Mouse (Mus musculus) lung, adult 18-20 months (tissue): ENCODE data around the gene Tmem217.
A peak's percentile ranks its signal among the peaks of the same experiment; 100 is the strongest.
"Not testable (repeated sequence)": the region's sequence is repeated elsewhere in the genome, so short reads cannot be mapped to it uniquely, and the experiment has no call there.

Experiments
- DNase-seq, 2 experiments: peaks; one replicate each; pipeline ENCODE4 v3.0.0; 2022; ENCODE audit warnings: mixed read lengths in 2 of 2

Gene Tmem217

DNA sequence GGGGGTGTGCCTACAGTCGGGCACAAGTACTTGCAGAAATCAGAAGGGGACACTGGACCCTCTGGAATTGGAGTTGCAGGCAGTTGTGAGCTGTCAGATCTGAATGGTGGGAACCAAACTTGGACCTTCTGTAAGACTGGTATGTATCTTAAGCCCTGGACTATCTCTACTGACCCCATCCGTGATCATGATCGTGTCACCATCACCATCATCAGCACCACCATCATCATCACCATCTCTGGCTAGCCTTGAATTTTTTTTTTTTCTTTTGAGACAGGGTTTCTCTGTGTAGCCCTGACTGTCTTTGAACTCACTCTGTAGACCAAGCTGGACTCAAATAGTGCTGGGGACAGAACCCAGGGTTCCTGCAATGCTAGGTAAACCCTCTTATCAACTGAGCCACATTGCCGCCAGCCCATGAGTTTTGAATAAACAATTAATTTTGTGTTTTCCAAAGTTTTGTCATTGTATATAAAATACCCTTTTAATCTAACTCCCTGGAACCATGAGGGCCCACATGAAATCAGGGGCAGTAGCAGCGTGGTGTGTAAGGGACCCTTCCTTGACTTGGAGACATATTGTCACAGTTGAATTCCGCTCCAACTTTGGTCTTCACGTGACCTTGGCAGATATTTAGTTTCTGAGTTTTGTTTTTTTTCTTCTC is 50.0 kb downstream of the Tmem217 start:
- no peak for DNase-seq

DNA sequence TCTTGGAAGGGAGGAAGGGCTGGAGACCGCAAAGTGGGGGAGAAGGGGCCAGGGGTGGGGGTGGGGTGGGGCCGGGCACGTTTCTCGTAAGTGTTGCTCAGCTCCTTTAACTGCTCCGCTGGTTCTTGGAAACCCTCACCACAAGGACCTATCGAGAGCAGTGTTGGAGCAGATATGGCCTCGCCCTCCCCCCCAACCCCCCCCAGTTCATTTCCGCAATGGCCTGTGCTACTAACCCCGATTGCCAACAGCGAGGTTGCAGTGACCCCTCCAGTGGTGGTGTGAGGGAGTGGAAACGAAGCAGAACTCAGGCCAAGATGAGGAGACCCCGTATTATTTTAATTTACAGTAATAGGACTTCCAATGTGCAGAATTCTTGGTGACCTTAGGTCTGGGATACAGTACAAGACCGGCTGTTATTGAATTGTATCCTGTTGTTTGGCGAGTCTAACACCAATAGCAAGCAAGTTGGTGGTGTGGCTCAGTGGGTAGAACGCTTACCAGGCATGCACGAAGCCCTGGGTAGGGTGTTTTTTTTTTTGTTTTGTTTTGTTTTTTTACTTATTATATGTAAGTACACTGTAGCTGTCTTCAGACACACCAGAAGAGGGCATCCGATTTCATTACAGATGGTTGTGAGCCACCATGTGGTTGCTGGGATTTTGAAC is 51.2 kb downstream of the Tmem217 start:
- DNase-seq: peak; percentile 19 to 37

- no peak for DNase-seq
Observed at GRCm38 (mm10) chr17:29500243-29500740, 51.9 kb downstream of the Tmem217 start.

DNA sequence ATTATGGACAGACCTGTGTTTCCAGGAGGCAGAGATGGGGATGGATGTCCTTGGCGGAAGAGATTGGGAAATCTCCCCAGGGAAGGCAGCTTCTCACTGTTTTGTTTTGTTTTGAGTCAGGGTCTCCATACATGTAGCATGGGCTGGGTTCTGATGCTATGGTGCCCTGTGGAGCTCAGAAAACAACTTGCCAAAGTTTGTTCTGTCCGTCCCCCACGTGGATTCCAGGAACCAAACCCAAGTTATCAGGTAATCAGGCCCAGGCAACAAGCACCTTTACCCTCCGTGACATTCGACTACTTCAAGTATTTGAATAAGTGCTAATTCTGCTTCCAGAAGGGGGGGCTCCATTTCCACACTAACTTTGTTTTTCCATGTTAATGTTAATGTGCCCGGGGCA is 52.7 kb downstream of the Tmem217 start:
- no peak for DNase-seq

DNA sequence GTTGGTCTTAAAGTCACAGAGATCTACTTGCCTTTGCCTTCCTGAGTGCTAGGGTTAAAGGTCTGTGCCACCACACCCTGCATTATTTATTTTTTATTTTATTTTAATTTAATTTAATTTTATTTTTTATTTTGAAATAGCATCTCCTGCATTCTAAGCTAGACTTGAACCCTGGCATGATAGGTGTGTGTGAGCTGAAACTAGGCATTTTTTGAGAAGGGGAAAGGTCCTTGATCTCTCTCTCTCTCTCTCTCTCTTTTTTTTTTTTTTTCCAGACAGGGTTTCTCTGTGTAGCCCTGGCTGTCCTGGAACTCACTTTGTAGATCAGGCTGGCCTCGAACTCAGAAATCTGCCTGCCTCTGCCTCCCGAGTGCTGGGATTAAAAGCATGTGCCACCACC is 53.2 kb downstream of the Tmem217 start:
- not testable (repeated sequence) for DNase-seq

DNA sequence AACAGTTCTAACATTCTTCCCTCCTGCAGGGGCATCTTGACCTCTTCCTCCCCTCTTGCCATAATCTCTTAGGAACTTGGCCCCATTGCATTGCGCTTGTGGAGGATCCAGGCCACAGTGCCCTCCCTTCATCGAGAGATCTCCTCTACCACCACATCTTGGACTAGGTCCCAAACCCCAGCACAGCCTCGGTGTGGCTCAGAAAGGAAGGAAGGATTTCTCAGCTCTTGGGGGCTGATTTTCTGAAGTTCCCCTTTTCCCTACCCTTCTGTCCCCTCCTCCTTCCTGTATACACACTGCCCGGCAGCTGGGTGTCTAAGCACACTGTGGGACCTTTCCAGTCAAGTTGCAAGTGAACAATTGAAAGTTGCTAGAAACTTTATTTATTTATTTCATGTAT is 54.2 kb downstream of the Tmem217 start:
- DNase-seq: peak; percentile 55 to 56

DNA sequence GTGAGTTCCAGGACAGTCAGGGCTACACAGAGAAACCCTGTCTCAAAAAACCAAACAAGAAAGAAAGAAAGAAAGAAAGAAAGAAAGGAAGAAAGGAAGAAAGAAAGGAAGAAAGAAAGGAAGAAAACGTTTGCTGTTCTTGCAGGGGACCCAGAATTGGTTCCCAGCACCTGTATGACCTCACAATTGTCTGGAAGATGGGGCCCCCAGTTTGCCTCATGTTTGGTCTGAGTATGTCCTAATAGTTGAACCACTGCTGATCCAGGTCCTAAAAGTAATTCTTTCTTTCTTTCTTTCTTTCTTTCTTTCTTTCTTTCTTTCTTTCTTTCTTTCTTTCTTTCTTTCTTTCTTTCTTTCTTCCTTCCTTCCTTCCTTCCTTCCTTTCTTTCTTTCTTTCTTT is 54.7 kb downstream of the Tmem217 start:
- DNase-seq: not testable (repeated sequence)

- no peak for DNase-seq
Observed at GRCm38 (mm10) chr17:29497071-29497354, 55.2 kb downstream of the Tmem217 start.

DNA sequence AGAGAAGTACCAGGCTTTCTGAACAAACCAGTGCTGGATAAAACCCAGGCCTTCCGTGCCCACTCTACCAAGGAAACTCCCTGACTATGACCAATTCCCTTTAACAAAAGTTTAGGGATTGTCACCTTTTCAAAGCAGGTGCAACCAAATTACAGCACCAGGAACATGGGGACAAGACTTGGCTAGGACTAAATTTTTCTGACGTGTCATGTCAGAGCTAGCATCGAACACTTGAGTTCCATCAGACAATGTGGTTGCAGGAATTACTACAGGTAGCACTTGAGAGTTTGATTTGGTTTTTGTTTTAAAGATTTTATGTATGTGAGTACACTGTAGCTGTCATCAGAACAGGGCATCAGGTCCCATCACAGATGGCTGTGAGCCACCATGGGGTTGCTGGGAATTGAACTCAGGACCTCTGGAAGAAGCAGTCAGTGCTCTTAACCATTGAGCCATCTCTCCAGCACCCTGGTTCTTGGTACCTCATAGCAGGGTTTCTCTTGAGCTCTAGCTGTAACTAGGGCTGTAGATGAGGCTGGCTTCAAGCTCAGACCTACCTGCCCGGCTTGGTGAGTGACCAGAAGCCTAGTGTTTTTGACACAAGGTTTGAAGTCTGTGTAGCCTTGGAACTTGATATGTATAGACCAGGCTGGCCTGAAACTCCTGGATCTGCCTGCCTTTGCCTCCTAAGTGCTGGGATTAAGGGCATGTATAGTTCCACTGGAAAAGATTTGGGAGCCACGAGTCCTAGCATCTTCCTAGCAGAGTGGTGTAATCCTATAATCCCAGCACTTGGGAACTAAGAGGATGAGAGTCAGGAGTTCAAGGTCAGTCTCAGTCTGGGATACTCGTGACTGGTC is 55.7 kb downstream of the Tmem217 start:
- DNase-seq: no peak

DNA sequence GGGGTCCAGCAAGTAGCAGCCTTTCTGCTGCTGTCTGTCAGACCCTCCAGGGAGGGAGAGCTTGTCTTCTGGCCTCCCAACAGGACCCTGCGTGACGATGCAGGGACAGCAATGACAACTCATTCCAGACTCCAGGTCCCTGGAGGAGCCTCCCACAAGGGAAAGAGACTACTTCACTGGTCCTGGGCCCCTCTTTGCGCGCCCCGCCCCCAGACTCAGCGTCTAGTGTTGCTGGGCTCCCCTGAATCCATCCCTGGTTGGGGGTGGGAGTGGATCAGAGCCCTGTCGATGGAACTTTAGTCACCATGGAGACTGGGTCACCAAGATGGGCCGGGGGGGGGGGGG is 57.5 kb downstream of the Tmem217 start:
- no peak for DNase-seq

DNA sequence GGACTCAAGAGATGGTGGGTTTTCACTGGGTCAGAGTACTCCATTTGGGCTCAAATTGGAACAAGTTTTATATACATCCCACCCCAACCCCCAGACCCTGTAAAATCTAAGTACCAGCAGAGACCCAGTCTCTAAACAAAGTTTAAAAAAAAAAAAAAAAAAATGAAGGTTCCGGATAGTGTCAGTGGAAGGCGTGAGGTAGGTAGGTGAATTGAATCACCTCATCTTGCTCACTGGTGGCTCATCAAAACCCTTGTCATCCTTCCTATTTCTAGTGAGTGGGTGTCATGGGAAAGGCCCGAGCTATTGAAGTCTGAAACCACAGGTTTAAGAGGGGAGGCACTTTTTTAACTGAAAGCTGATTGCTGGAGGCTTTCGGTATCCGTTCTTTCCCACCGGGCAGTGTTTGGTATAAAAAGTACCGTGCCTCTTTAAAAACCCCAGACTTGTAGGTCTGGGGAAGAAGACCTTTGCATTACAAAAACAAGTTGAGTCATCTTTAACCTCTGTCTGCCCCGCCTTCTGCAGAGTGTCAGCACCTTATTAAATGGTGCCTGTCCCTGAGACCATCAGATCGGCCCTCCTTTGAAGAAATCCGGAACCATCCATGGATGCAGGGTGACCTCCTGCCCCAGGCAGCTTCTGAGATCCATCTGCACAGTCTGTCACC is 58.0 kb downstream of the Tmem217 start:
- DNase-seq: no peak

- no peak for DNase-seq
Observed at GRCm38 (mm10) chr17:29493461-29493980, 58.7 kb downstream of the Tmem217 start.

DNA sequence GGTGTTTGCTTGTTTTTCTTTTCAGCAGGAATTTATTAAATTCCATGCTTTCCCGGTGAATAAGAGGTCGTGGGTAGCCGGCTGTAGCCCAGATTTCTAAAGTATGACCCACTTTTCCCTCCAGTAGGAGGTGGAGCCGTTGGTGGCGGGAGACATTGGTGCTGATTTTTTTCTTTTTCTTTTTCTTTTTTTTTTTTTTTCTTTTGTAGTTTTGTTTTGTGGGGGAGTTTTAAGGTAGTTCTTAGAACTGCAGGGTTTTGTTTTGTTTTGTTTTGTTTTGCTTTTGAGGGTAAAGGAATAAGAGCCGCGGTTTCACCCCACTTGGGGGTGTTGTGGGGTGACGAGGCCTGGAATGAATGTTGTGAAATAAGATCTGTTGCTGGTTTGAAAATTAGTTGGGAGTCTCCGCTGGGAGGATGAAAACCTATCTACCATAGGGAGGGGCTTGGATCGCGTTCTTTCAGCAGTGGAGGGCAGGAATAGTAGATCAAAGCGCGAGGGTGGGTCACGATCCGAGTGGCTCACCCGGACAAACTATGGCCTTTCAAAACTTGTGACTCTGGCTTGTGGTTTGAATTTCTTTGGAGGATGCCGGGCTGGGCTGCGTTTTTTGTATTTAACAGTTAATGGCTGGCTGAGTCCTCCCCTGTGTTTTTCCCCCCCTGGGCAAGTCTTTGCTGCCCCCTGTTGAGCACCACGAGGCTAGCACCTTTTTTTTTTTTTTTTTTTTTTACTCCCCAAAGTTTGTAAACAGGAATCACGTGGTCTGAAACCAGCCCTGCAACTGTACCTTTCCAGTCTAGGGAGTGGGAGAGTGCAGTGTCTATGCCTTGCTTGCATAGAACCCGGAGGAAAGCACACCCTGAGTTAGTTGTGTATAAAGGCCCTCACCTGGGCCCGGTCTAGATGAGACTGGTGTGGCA is 59.7 kb downstream of the Tmem217 start:
- peak; percentile 77 to 81 for DNase-seq

DNA sequence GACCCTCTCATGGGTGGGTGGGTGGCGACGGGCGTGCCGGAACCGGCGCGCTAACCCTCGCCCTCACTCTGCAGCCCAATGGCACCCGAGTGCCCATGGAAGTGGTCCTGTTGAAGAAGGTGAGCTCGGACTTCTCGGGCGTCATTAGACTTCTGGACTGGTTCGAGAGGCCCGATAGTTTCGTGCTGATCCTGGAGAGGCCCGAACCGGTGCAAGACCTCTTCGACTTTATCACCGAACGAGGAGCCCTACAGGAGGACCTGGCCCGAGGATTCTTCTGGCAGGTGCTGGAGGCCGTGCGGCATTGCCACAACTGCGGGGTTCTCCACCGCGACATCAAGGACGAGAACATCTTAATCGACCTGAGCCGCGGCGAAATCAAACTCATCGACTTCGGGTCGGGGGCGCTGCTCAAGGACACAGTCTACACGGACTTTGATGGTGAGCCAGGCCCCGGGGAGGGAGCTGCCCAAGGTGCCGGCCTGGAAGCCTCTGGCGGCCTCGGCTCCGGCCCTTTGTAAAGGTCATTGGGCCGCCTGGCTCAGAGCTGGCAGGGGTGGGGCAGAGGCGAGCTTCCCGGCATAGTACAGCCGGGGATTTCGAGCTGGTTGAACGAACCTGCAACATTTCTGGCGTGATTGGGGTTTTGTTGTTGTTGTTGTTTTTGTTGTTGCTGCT is 60.5 kb downstream of the Tmem217 start:
- DNase-seq: peak; percentile 73 to 78

DNA sequence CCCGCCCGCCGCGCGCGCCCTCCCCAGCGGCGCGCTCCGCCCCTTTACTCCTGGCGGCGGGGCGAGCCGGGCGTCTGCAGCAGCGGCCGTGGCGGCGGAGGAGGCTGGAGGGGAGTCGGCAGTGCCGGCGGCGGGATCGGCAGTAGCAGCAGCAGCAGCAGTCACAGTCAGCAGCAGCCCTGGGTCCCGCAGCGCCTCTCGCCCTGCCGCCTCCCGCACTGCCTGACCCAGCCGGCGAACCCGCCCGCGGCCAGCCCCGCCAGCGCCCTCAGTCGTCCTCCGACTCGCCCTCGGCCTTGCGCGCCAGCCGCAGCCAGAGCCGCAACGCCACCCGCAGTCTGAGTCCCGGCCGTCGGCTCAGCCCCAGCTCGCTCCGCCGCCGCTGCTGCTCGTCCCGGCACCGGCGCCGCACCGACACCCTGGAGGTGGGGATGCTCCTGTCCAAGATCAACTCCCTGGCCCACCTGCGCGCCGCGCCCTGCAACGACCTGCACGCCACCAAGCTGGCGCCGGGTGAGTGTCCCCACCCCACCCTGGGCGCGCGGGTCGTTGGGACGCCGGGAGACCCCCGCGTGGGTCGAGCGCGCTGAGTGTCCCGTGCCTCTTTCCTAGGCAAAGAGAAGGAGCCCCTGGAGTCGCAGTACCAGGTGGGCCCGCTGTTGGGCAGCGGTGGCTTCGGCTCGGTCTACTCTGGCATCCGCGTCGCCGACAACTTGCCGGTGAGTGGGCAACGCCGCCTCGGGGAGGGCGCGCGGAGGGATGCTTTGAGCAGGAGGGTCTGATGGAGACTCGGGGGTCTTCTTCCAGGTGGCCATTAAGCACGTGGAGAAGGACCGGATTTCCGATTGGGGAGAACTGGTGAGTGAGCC is 61.2 kb downstream of the Tmem217 start, which contains the start of gene Pim1:
Pim1 (plus strand) TSS at position 41 of the 869 bp plus-strand sequence.
- peak; percentile 55 to 58 for DNase-seq

DNA sequence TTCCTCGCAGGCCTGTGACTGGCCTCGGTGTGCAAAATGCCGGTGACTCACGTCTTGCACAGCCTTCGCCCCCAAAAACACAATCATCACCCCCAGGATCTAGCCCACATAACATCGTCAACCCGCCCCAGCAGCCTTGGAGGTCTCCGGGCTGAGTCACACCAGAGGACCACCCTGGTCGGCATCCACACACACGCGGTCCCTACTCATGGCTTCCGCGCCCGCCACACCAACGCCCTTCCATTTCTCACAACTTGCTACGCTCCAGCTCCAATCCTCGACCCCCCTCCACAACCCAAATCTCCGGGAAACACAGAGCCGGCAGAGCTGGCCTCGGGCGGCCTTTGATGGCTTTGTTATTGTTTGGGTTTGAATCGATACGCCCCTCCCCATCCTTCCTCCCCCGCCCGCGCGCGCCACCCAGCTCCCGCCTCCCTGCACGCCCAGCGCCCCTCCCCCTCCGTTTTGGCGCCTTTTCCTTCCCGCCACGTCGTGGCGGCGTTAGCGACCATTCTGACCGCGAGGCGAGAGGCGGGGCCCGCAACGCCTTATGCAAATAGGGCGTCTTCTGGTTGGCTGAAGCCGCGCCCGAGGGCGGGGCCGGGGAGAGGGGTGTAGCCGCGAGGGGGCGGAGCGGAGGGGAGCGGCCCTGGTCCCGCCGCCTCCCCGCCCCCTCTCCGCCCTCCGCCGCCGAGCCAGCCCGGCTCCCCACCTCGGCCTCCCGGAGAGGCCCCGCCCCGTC is 62.0 kb downstream of the Tmem217 start:
- peak; percentile 98 to 99 for DNase-seq

DNA sequence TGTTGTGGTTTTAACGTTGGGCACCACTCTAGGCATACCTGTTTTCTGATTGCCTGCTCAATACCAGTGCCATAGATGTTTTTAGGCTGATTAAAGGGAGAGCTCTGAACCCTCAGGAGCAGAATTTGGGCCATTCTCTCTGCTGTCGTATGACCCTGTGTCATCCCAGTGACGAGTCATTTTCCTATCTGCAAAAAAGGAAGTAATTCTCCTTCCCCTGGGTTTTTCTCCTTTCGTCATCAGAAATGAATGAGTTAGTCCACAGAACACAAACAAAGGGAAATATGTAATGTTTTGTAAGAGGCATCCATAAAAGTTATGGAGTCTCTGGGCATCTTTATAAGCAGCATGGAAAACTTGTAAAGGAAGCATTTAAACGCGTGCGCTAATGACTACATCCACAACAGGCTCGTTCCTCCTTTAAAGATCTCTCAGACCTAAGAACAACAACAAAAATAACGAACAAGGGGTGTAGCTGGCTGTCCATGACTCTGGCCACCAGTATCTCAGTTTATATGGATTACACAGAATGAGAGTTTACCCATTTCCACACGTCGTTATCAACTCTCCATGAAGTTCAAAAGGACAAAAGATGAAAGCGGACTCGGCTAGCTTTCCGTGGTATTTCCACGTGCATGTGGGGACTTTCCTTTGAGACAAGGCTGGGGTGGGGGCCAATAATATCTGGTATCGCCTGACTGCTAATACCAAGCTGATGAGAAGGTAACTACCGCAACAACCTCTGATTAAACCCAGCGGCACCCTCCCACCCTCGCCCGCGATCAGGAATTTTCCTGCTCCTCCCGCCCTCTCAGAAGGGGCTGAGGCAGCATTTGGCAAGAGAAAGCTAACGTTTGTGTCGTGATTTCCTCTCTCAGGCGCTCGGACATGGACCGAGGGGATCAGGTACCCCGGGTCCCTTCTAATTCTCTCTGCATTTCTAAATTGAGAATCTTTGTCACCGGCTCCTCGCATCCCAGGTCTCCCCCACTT is 62.9 kb downstream of the Tmem217 start:
- DNase-seq: peak; percentile 54 to 64
